Mouse (Mus musculus) heart, postnatal 0 days (tissue): ENCODE results near the gene Esrra. TPM values are rescaled to one million over a fixed set of nuclear protein-coding genes. Genes with fewer than 3 reads are reported as not detected.

ENCODE experiments used
- ATAC-seq: fragments of 200-750 bp; cut with Nextera tagmentation; 2 replicates; pipeline ENCODE4 v1.8.0; 2017; ENCODE audit warnings: low read depth, moderate number of reproducible peaks, moderate library complexity; ENCODE audit not compliant: insufficient read depth
- DNase-seq: peaks from one replicate; pipeline ENCODE4 v3.0.0-alpha.2; 2016; ENCODE audit warnings: low spot score
- H3K27ac ChIP-seq: fragments of 300-500 bp; sonication (generic); 2 replicates; pipeline ENCODE4 v1.5.1; 2014; ENCODE audit warnings: low read depth, mild to moderate bottlenecking
- H3K27me3 ChIP-seq: fragments of 300-500 bp; sonication (generic); 2 replicates; pipeline ENCODE4 v1.6.1; 2014; ENCODE audit warnings: low read length, mixed read lengths; ENCODE audit not compliant: control insufficient read depth, insufficient read depth
- H3K36me3 ChIP-seq: fragments of 300-500 bp; sonication (generic); replicated peaks from 2 replicates; pipeline ENCODE4 v1.6.1; 2014; ENCODE audit warnings: low read length, mixed read lengths; ENCODE audit not compliant: control insufficient read depth, insufficient read depth
- H3K4me1 ChIP-seq: fragments of 300-500 bp; sonication (generic); 2 replicates; pipeline ENCODE4 v1.6.1; 2014; ENCODE audit warnings: antibody characterized with exemption; ENCODE audit not compliant: control insufficient read depth, insufficient read depth
- H3K4me2 ChIP-seq: fragments of 300-500 bp; sonication (generic); 2 replicates; pipeline ENCODE4 v1.6.1; 2014; ENCODE audit warnings: low read depth, mild to moderate bottlenecking, low read length, moderate library complexity
- H3K4me3 ChIP-seq: fragments of 300-500 bp; sonication (generic); 2 replicates; pipeline ENCODE4 v1.5.1; 2014; ENCODE audit warnings: low read depth, low read length
- H3K9ac ChIP-seq: fragments of 300-500 bp; sonication (generic); replicated peaks from 2 replicates; pipeline ENCODE4 v1.6.1; 2014; ENCODE audit warnings: low read depth, low read length, mixed read lengths
- H3K9me3 ChIP-seq: fragments of 300-500 bp; sonication (generic); replicated peaks from 2 replicates; pipeline ENCODE4 v1.6.1; 2016; ENCODE audit warnings: low read length; ENCODE audit not compliant: control insufficient read depth
- CTCF ChIP-seq: IDR thresholded peaks from 2 replicates; pipeline ENCODE4 v1.5.1; 2016; ENCODE audit warnings: antibody characterized with exemption, control low read depth, low read depth
- EP300 ChIP-seq: IDR thresholded peaks from 2 replicates; pipeline ENCODE4 v1.6.1; 2016; ENCODE audit warnings: antibody characterized with exemption, low read depth
- WGBS: fragments of 180-500 bp; shearing (Covaris S2); extraction: QIAGEN DNeasy Blood & Tissue Kit; methylation state at CpG from one replicate; pipeline ENCODE4 v1.1.7; 2014; 5-methylcytosine and 5-hydroxymethylcytosine counted together
- polyA plus RNA-seq: library from polyadenylated mRNA; unstranded; fragments of >200 nt; fragmentation: Nextera tagmentation; extraction: Ambion mirVana; gene quantifications from 2 replicates; pipeline ENCODE4 v1.2.1, GENCODE M21; 2015
- total RNA-seq: library from RNA; depleted of rRNA; stranded (reverse); fragments of >200 nt; gene quantifications from 2 replicates; pipeline ENCODE4 v1.2.3, GENCODE M21; 2014; ENCODE audit warnings: low replicate concordance

The Esrra gene
- total and polyA plus RNA-seq, 2 experiments from 2014 or later, result 51.7 to 189 TPM

GRCm38 (mm10) chr19:6892512-6892911, 29.1 kb downstream of the Esrra start:
- Histone ChIP-seq H3K4me3 (no peak overlapping the region), H3K9ac (no peak overlapping the region), H3K4me1 (no peaks in the 10 kb centered on the region), H3K9me3 (peaks cover 4% of the 10 kb centered on the region; the same call in 1 of the 2 replicates), H3K27me3 (no peaks in the 10 kb centered on the region), H3K36me3 (no peaks in the 10 kb centered on the region), H3K4me2 (no peak overlapping the region), H3K27ac (no peak overlapping the region)
- TF ChIP-seq CTCF (no peak), EP300 (no peak)
- WGBS, result 51% methylated on average over 4 of the region's 4 CpGs
- DNase-seq (no peak), ATAC-seq (no peak)

- no peak for DNase-seq
- ATAC-seq, result no peak
- WGBS, result 83% methylated on average over 4 of the region's 4 CpGs
- Histone ChIP-seq H3K27me3 (no peaks in the 10 kb centered on the region), H3K27ac (no peak overlapping the region), H3K9me3 (no peaks in the 10 kb centered on the region), H3K4me3 (no peak overlapping the region), H3K4me2 (no peak overlapping the region), H3K4me1 (no peaks in the 10 kb centered on the region), H3K36me3 (no peaks in the 10 kb centered on the region), H3K9ac (no peak overlapping the region)
- TF ChIP-seq CTCF (no peak), EP300 (no peak)
Measured at GRCm38 (mm10) chr19:6877965-6878364, 43.6 kb downstream of the Esrra start.

GRCm38 (mm10) chr19:6876799-6877198, 44.8 kb downstream of the Esrra start:
- no peaks in the 10 kb centered on the region for H3K27me3 ChIP-seq
- DNase-seq, result no peak
- H3K4me2 ChIP-seq, result no peak overlapping the region
- H3K36me3 ChIP-seq, result no peaks in the 10 kb centered on the region
- H3K4me1 ChIP-seq, result no peaks in the 10 kb centered on the region
- H3K4me3 ChIP-seq, result no peak overlapping the region
- no peak overlapping the region for H3K27ac ChIP-seq
- H3K9ac ChIP-seq, result no peak overlapping the region
- ATAC-seq, result no peak
- no peak for TF ChIP-seq EP300
- no peak for TF ChIP-seq CTCF
- no peaks in the 10 kb centered on the region for H3K9me3 ChIP-seq

- H3K9ac ChIP-seq, result no peak overlapping the region
- TF ChIP-seq CTCF (no peak), EP300 (no peak)
- 78% methylated on average over 6 of the region's 6 CpGs for WGBS
- no peaks in the 10 kb centered on the region for H3K4me1 ChIP-seq
- H3K27ac ChIP-seq, result no peak overlapping the region
- ATAC-seq (no peak), DNase-seq (no peak)
- H3K4me2 ChIP-seq, result no peak overlapping the region
- H3K36me3 ChIP-seq, result no peaks in the 10 kb centered on the region
- no peak overlapping the region for H3K4me3 ChIP-seq
- no peaks in the 10 kb centered on the region for H3K27me3 ChIP-seq
- no peaks in the 10 kb centered on the region for H3K9me3 ChIP-seq
Measured at GRCm38 (mm10) chr19:6875834-6876233, 45.8 kb downstream of the Esrra start.

GRCm38 (mm10) chr19:6874257-6874656, 47.4 kb downstream of the Esrra start:
- Histone ChIP-seq H3K9ac (no peak overlapping the region), H3K9me3 (no peaks in the 10 kb centered on the region), H3K4me3 (no peak overlapping the region), H3K4me2 (no peak overlapping the region), H3K36me3 (no peaks in the 10 kb centered on the region), H3K27me3 (no peaks in the 10 kb centered on the region), H3K27ac (no peak overlapping the region), H3K4me1 (no peaks in the 10 kb centered on the region)
- 76% methylated on average over 1 of the region's 1 CpGs for WGBS
- TF ChIP-seq CTCF, result no peak
- TF ChIP-seq EP300, result no peak
- ATAC-seq (no peak), DNase-seq (no peak)

- no peak for ATAC-seq
- no peaks in the 10 kb centered on the region for H3K27me3 ChIP-seq
- no peak overlapping the region for H3K4me3 ChIP-seq
- TF ChIP-seq CTCF, result no peak
- TF ChIP-seq EP300, result no peak
- no peak overlapping the region for H3K9ac ChIP-seq
- no peak for DNase-seq
- WGBS, result 64% methylated on average over 3 of the region's 3 CpGs
- H3K9me3 ChIP-seq, result no peaks in the 10 kb centered on the region
- H3K4me1 ChIP-seq, result no peaks in the 10 kb centered on the region
- no peak overlapping the region for H3K27ac ChIP-seq
- H3K4me2 ChIP-seq, result no peak overlapping the region
- H3K36me3 ChIP-seq, result no peaks in the 10 kb centered on the region
Measured at GRCm38 (mm10) chr19:6872701-6873100, 48.9 kb downstream of the Esrra start.
